Mouse (Mus musculus) lung, postnatal 10 days (tissue): ENCODE data around the gene Ccdc15.
"Not testable (repeated sequence)": the region's sequence is repeated elsewhere in the genome, so short reads cannot be mapped to it uniquely, and the experiment has no call there.

Source experiments
- DNase-seq: peaks from one replicate; pipeline ENCODE4 v3.0.0; 2021

The Ccdc15 gene

GRCm38 (mm10) chr9:37349050-37349449 lies 818 bp upstream of the Ccdc15 start:
- no peak for DNase-seq

DNA sequence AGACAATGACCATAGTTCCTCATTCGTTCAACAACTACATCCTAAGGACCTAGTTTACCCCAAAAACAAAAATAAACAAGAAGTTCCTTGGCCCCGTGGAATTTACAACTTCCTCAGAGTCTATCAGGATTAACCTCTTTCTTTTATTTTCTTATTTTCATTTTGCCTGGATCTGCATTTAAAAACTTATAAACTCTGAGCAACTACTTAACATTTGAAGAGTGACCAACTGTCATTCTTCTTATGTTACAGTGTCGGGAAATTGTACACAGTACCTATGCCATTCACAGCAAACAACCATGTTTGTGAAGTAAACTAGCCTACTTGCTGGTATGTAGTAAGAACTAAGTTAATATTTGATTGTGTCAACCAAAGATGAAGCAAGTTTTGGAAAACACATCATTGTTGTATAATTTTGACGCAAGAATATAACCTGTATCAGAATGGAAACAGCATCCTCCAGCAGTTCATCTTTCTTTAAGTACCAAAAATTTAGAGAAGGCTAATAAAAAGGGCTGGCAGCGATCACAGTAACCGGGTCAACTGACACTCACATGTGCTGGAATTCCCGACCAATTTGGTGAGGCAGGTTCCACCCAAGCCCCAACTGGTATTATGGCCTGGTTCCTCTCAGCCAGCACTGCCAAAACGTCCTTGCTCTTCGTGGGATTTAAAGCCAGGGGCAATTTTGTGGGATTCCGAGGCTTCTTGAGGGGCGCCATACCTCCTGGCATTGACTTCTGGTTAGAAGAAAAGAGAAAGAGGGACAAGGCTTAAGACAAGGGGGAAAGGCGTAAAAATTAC lies 846 bp downstream of the Ccdc15 start:
- no peak for DNase-seq

DNA sequence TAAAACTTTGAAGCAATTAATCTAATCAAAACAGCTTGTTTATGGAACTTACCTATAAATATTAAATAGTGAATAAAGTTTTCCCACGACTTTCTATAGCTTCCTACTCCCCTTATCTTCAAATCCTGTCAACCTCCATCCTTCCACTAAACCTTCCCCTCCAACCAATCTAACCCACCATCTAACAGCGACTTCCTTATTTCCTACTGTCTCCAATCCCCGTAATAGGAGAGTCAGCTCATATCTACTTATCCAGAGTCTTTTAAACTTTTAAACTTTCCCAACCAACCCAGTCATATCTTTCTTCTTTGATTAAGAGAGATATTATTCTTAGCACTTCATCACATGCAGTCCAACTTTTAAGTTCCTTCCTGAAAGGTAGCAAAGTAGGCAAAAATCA lies 2.8 kb downstream of the Ccdc15 start:
- no peak for DNase-seq

GRCm38 (mm10) chr9:37329456-37329855 lies 18.8 kb downstream of the Ccdc15 start:
- DNase-seq = no peak

DNA sequence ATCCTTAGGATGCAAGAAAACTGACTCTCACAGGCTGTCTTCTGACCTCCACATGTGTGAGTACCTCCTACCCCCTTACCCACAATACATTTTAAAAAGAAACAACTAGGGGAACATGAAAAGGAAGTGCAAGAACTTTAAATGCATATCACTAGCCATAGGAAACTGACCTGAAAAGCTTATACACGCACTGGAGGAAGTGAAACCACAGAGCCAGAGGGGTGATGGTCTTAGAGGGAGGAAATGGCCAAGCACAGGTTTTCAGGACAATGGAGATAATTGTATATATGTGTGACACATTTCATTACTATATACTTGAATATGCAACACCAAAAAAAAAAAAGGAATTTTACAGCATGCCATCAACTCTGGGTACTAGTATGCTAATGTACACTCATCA lies 46.5 kb downstream of the Ccdc15 start:
- no peak for DNase-seq

DNA sequence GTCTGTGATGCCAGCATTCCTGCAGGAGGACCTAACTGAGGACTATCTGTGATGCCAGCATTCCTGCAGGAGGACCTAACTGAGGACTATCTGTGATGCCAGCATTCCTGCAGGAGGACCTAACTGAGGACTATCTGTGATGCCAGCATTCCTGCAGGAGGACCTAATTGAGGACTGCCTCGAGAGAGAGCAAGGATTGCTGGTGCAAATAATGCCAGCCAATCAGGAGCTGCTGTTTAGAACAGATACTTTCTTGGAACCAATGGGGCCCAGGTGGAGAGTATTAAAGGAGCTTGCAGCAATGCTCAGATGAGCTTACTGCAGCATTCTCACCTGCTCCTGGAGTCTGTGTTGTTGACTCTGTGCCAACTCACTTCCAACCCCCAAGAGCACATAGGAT lies 47.7 kb downstream of the Ccdc15 start:
- not testable (repeated sequence) for DNase-seq

- no peak for DNase-seq
Observed at GRCm38 (mm10) chr9:37295586-37295985, 52.6 kb downstream of the Ccdc15 start.

DNA sequence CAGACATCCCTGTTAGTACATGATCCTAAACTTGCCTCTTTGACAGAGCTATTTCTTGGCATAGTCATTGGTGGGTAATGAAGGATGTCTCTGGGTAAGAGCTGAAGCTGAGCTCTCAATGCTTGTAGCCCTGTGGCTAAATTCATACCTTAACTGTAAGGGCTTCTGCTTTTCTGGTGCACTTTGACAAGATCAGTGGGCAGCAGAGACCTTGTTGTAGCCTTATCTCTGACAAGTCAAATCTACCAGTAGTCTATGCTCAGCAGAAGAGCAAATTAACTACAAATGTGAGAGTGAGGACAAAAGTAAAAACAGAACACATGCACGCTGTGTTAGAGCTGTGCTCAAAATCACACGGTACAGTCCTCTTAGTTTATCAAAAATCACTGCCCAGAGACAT lies 81.6 kb downstream of the Ccdc15 start:
- DNase-seq = no peak

DNA sequence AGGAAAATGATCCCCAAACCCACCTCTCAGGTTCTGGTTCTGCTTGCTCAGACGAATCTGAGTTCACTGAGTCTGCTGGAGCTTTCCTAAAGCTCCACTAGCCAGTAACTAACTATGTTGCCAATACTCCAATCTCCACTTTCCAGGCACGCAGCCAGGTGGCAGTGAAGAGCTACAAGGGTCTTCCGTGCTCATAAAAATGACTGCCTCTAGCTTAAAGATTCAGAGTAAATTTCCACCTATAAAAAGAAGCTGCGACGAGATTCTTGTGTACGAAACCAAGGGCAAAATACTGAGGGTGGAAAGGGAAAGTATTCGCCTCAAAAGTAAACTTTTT lies 92.4 kb downstream of the Ccdc15 start:
- peak; percentile 74 for DNase-seq

GRCm38 (mm10) chr9:37255149-37255888 lies 92.9 kb downstream of the Ccdc15 start, which contains the start of gene Slc37a2:
Slc37a2 (minus strand) TSS chr9:37255738.
- peak; percentile 81 for DNase-seq

DNA sequence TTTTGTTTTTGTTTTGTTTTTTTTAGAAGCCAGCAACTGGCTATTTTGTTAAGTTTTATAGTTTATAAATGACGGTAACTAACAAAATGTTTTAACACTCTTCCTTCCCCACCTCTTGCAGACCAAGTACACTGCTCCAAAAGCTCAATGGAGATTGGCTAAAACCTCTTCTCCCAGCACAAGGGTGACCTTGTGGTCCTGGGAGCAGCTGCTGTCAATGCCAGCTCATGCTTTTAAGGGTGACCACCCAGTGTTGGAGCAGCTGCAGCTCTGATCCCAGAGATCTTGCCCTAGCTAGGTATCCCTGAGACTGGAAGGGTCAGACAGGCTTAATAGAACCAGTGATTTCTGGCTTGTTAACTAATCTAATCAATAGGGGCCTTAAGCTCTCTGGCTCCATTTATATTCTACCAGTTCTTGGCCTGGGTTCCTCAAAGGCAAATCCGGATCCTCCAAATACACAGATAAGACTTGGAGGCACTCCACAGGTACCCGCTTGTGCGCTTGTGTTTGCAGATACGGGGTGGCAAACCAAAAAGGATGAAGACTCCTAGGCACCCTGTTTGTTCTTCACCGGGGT lies 93.6 kb downstream of the Ccdc15 start:
- DNase-seq = no peak

GRCm38 (mm10) chr9:37250631-37251030 lies 97.6 kb downstream of the Ccdc15 start:
- DNase-seq = no peak

DNA sequence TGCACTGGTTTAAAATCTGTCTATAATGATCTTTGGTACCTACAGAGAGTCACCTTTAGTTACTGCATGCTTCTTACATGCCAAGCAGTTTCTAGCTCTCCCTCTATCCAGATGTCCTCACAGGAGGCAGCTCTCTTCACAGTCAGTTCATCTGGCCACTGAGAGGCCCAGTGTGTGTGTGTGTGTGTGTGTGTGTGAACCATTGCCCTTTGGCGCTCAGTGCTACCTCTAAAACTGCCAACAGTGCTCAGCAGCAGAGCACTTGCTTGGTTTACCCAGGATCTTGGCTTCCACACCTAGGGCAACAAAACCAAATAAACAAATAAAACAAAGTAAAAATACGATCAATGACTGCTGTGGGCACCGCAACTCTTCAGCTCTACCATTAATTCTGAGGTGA lies 98.3 kb downstream of the Ccdc15 start:
- no peak for DNase-seq

DNA sequence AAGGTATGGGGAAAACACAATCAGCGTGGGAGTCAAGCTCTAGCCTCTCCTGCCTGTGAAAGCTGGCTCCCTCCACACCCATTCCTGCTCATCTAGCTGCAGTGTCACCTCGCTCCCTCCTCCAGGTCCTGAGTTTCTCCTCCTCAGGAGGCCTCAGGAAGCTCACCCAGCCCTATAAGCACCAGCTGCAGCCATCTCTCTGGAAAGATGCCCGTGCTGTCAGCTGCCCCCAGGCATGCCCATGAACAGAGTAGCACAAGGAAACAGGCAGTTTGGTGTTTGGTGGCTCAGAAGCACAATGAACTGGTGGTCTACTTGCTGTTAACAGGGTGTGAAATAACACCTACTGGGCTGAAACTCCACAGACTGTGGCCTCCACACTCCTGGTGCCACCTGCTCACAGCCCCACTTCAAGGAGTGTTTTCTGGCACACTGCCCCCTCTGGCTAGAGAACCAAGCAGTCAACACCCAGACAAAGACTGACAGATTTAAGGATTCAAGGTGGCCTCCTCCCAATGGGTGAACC lies 99.8 kb downstream of the Ccdc15 start:
- no peak for DNase-seq

DNA sequence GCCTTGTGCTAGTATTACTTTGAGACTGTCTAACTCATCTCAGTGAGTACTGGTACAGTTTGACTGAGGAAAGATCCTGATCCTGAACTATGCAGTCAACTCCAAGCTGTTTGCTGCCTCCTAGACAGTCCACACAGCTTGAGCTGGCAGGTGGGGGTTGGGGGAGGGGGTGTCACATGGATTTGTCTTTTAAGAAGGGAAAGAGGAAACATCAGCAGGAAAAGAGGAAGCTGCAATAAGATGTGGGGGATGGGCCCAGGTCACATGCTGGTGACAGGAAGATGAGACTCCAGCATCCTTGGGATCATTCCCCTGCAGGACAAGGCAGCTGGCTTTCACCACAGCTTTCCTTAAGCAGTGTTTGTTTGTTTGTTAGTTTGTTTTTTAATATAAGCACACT lies 100.8 kb downstream of the Ccdc15 start:
- DNase-seq = peak; percentile 35

GRCm38 (mm10) chr9:37245810-37246209 lies 102.4 kb downstream of the Ccdc15 start:
- no peak for DNase-seq

DNA sequence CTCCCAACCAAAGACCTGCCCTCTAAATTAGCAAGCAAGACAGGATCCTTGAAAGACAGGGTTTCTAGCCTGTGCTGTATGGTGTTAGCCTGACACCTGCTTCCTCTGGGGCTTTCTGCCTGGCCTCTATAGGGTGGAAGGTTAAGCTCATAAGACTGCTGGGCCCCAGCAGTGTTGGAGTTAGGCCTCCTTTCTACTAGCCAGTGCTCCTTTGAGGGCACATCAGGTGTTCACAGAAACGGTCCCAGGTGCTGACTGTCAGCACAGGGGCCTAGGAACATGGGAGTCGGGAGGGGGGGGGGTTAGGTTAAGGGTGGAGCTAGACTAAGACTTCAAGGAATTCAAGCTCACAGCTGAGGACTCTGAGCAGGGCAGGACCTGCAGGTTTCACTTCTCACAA lies 102.8 kb downstream of the Ccdc15 start:
- DNase-seq = no peak

GRCm38 (mm10) chr9:37244600-37244999 lies 103.6 kb downstream of the Ccdc15 start:
- no peak for DNase-seq

- DNase-seq = no peak
Observed at GRCm38 (mm10) chr9:37242764-37243163, 105.5 kb downstream of the Ccdc15 start.

DNA sequence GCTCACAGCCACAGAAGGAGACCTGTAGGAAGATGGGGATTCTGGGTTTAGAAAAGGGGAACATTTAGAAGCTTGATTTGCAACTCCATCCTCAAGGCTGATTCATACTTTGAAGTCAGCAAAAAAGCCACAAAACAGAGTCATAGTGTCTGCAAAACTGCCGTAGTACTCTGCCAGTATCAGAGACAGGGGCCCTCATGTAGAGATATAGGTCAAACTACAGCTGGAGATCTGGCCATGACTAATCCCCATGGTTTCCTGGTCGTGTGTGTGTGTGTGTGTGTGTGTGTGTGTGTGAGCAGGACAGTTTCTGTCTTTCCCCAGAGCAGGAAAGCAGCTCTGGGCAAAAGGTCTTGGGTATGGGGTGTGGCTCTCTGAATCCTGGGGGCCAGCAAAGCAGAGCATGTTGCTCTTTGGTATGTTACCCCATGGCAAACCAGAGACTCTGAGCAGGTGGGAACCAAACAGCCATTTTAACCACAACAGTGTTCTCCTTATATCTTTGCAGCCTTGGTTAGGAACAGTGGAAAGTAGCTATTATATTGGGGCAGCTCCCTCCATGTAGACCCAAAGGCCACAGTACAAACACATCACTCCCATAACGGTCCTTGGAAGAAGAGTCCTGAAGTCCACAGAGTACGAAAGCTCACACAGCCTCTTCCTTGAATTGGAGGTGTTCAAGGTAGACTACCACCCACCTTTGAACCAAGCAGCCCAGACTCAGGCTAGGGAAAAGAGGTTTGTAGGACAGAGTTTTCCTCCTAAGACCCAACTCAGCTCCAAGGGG lies 112.1 kb downstream of the Ccdc15 start:
- no peak for DNase-seq

DNA sequence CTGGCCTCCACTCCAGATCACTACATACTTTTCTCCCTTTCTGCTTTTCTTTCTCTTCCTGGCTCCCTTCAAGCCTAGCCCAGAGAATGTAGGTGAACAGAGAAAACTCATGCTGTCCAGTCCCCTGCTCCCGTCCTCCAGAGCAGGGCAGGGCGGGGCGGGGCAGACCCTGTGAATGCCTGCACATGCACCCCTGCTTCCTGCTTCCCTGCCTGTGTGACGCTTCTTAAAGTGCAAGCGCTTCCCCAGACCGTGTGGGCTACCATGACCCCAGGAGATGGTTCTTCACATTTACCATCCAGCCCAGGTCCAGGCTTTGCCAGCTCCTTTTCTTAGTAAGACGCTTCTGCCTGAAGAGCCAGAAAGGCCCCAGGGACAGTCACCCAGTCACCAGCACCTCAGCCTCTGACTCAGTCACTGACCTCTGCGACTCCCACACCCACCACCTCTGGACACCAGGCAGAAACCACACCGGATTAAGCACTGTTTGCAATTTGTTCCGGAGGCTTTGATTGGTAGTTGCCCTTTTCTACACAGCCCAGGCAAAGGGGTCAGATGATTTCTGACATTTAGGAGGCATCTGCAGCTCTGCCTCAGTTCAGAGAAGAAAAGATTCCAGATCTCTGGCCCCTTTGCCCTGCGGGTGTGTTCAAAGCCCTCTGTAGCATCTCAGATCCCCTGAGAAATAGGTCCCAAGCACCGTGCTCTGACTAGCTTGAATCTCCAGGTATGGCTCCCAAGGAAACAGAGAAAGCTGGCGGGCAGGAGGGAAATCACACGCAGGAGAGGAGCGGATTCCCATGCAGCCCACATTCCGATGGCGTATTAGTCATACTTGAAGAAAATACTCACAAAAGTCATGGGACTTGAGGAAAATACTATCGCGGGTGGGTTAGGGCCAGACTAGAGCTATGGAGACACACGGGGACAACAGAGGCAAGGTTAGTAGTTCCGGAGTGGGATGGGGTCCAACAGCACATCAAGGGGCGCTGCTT lies 115.7 kb downstream of the Ccdc15 start:
- no peak for DNase-seq
